Mouse (Mus musculus): ENCODE data around the gene Msl1. TPM values are rescaled to one million over a fixed set of nuclear protein-coding genes. Genes with fewer than 3 reads are reported as not detected.

Msl1 gene
- polyA plus RNA-seq, 1 experiment: 24.5 TPM

DNA sequence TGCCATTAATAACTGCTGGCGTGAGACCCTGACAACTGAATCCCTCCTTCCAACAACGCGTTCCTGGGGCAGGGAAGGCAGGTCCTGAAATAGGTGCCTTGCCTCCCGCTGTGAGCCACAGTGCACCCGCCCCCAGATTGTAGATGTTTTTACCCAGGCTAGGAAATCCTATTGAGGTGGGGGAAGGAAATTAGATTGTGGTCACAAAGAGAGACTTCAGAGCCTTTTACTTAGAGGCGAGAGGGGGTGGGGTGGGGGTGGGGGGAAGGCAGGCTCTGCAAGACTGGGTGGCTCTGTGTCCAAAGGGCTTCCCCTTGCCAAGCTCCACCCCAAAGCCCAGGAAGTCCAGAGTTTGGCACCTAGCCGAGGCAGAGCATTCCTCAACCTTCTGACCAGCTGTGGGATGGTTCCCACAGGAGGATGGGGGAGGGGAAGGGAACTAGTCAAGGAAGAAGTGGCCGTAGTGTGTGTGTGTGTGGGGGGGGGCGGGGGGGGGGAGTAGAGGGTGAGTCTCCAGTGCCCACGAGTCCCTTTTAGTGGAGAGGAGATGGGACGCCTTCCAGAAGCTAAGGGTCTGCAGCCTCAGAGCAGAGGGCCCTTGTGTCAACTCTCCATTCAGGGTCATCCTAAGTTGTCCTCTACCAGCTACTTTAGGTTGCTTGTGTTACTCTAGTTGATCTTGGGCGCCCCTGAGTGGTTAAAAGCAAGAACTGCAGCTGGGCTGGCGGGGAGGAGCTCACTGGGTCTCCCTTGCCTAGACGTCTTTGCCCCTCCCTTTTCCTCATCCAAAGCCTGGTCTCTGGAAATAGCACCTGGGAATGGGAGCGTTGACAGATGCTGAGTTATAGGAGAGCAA, 8.7 kb upstream of the Msl1 start:
- under 1% methylated on average over 14 of the region's 15 CpGs for WGBS
- DNase-seq: peak; percentile 99
- TF ChIP-seq POLR2A (IDR thresholded peaks at IDR 0.05; ENCODE audit: low read depth, low read length): no peak
- TF ChIP-seq CTCF (conservative IDR thresholded peaks at IDR 0.05; ENCODE audit: insufficient read depth, insufficient read length, low read depth, low read length): peak; percentile 84
- Histone ChIP-seq H3K27me3 (replicated peaks; ENCODE audit: control insufficient read depth, insufficient read depth, low read length) (no peaks in the 10 kb centered on the region), H3K4me3 (ENCODE audit: insufficient read depth, low read depth, low read length) (peak overlapping the region; percentile 30), H3K4me1 (ENCODE audit: control insufficient read depth, insufficient read depth, low read length) (peaks cover 33% of the 10 kb centered on the region), H3K36me3 (ENCODE audit: control insufficient read depth, insufficient read depth, low read length) (no peaks in the 10 kb centered on the region), H3K27ac (ENCODE audit: insufficient read depth, low read depth, low read length) (peak overlapping the region; percentile 97)

DNA sequence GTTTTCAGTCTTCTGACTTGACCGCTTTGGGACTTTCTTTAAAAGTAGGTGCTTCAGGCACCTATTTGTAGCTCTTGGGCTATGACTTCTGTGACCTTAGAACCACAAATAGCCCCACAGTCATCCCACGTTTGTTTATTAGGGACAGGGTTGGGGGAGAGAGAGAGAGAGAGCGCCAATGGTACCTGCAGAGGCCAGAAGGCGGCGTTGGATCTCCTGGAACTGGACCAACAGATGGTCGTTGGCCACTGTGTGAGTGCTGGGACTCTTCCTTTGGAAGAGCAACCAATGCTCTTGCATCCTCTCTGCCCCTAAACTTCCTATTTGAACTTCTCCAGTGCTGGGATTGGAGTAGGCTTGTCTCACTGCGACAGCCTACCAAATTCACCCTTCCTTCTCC, 8.1 kb upstream of the Msl1 start:
- Histone ChIP-seq H3K4me1 (ENCODE audit: control insufficient read depth, insufficient read depth, low read length) (peaks cover 32% of the 10 kb centered on the region), H3K36me3 (ENCODE audit: control insufficient read depth, insufficient read depth, low read length) (no peaks in the 10 kb centered on the region), H3K4me3 (ENCODE audit: insufficient read depth, low read depth, low read length) (no peak overlapping the region), H3K27me3 (replicated peaks; ENCODE audit: control insufficient read depth, insufficient read depth, low read length) (no peaks in the 10 kb centered on the region), H3K27ac (ENCODE audit: insufficient read depth, low read depth, low read length) (peak overlapping the region; percentile 61)
- 17% methylated on average over 7 of the region's 7 CpGs for WGBS
- no peak for DNase-seq
- TF ChIP-seq POLR2A (IDR thresholded peaks at IDR 0.05; ENCODE audit: low read depth, low read length): no peak
- 0 out of 2 replicates have a peak, but pooled peaks have one; percentile 3 for TF ChIP-seq CTCF (conservative IDR thresholded peaks at IDR 0.05; ENCODE audit: insufficient read depth, insufficient read length, low read depth, low read length)

DNA sequence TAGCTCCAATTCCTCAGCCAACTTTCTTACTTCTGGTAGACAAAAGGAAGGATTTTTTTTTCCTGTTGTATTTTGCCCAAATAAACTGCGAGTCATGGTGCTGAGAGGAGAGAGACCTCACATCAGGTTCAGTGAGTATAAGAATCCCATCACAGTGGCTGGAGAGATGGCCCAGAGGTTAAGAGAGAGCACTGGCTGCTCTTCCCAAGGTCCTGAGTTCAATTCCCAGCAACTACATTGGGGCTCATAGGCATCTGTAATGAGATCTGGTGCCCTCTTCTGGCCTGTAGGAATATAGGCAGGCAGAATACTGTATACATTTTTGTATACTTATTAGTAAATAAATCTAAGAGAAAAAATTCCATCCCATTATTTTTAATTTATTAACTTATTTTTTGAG, 7.6 kb upstream of the Msl1 start:
- 78% methylated on average over 1 of the region's 1 CpGs for WGBS
- Histone ChIP-seq H3K27me3 (replicated peaks; ENCODE audit: control insufficient read depth, insufficient read depth, low read length) (no peaks in the 10 kb centered on the region), H3K4me3 (ENCODE audit: insufficient read depth, low read depth, low read length) (no peak overlapping the region), H3K36me3 (ENCODE audit: control insufficient read depth, insufficient read depth, low read length) (no peaks in the 10 kb centered on the region), H3K27ac (ENCODE audit: insufficient read depth, low read depth, low read length) (peak overlapping the region; percentile 61; the same call in 1 of the 2 replicates), H3K4me1 (ENCODE audit: control insufficient read depth, insufficient read depth, low read length) (peaks cover 29% of the 10 kb centered on the region)
- TF ChIP-seq POLR2A (IDR thresholded peaks at IDR 0.05; ENCODE audit: low read depth, low read length) (no peak), CTCF (conservative IDR thresholded peaks at IDR 0.05; ENCODE audit: insufficient read depth, insufficient read length, low read depth, low read length) (0 out of 2 replicates have a peak, but pooled peaks have one; percentile 16)
- peak; percentile 29 for DNase-seq

DNA sequence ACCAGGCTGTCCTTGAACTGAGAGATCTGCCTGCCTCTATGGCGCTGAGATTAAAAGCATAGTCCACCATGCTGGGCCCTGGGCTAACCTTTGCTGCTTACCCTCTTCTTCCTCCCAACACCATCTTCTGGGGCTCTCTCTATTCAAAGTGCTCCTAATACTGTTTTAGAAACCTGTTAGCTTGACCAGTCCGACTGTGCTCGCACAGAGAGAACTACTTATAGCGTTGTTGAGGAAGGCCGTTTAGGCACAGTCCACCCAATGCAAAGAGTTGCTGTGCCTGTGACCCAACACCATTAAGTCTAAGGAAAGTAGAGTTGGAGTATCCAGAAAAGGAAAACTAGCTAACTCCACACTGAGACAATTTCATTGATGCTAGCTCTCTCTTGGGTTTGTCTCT, 7.2 kb upstream of the Msl1 start:
- DNase-seq: no peak
- Histone ChIP-seq H3K4me1 (ENCODE audit: control insufficient read depth, insufficient read depth, low read length) (peaks cover 25% of the 10 kb centered on the region), H3K4me3 (ENCODE audit: insufficient read depth, low read depth, low read length) (no peak overlapping the region), H3K27ac (ENCODE audit: insufficient read depth, low read depth, low read length) (peak overlapping the region; percentile 81), H3K27me3 (replicated peaks; ENCODE audit: control insufficient read depth, insufficient read depth, low read length) (no peaks in the 10 kb centered on the region), H3K36me3 (ENCODE audit: control insufficient read depth, insufficient read depth, low read length) (no peaks in the 10 kb centered on the region)
- no peak for TF ChIP-seq CTCF (conservative IDR thresholded peaks at IDR 0.05; ENCODE audit: insufficient read depth, insufficient read length, low read depth, low read length)
- TF ChIP-seq POLR2A (IDR thresholded peaks at IDR 0.05; ENCODE audit: low read depth, low read length): no peak
- 87% methylated on average over 5 of the region's 5 CpGs for WGBS

DNA sequence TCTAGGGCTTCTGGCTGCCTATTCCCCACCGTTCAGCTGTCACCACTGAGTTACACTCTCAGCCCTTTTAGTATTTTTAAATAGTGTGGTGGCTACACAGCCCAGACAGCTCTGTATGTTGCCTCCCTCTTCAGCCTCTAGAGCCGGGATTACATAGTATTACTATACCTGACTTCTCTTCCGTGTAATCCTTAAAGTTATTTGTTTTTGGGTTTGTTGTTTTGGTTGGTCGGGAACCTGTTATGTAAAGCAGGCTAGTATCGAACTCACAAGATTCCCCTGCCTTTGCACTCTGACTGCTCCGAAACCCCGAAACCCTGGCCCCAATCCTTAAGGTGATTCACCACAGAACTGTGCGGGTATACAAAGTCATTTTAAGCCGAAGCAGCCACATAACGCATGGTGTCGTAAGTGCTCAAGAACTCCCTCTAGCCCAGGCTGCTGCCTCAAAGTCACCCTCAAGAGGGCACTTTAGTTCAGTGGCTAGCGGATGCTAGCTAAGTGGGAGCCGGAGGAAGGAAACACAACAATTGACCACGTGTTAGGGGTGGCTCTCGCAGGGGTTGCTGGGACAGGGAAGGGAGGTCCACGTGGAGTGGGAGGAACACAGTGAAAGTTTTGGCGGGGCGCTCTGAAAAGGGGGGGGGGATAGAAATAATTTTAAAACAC, 6.6 kb upstream of the Msl1 start:
- 3% methylated on average over 18 of the region's 18 CpGs for WGBS
- Histone ChIP-seq H3K36me3 (ENCODE audit: control insufficient read depth, insufficient read depth, low read length) (no peaks in the 10 kb centered on the region), H3K4me3 (ENCODE audit: insufficient read depth, low read depth, low read length) (peak overlapping the region; percentile 60), H3K27me3 (replicated peaks; ENCODE audit: control insufficient read depth, insufficient read depth, low read length) (no peaks in the 10 kb centered on the region), H3K27ac (ENCODE audit: insufficient read depth, low read depth, low read length) (peak overlapping the region; percentile 81), H3K4me1 (ENCODE audit: control insufficient read depth, insufficient read depth, low read length) (peaks cover 23% of the 10 kb centered on the region)
- TF ChIP-seq POLR2A (IDR thresholded peaks at IDR 0.05; ENCODE audit: low read depth, low read length) (no peak), CTCF (conservative IDR thresholded peaks at IDR 0.05; ENCODE audit: insufficient read depth, insufficient read length, low read depth, low read length) (peak; percentile 84)
- peak; percentile 96 for DNase-seq

DNA sequence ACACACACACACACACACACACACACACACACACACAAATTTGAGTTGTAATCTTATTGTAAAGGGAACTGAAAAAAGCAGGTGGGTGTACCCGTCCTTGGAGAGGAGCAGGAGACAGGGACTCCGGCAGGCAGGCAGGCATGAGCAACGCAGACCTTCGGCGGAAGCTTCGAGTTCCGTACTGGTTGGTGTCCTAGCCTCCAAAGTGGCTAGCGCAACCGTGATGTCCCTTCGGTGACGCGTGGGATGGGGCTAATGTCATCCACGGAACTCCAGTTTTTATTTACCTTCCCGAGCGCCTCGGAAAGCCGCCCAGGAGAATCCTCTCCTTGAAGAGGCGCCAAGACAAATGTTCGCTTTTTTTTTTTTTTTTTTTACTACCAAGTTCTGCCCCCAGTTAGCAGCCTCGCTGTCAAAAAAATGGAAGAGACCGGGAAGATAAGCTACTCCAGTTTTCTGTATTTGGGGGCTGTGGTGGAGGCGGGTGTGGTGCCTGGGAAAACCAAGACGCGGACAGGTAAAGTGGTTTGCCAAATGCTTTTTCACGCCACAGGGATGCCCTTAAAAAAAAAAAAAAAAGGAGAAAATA, 6.0 kb upstream of the Msl1 start:
- H3K27me3 ChIP-seq (replicated peaks; ENCODE audit: control insufficient read depth, insufficient read depth, low read length): no peaks in the 10 kb centered on the region
- peak overlapping the region; percentile 7; the same call in 1 of the 2 replicates for H3K27ac ChIP-seq (ENCODE audit: insufficient read depth, low read depth, low read length)
- peak overlapping the region; percentile 60 for H3K4me3 ChIP-seq (ENCODE audit: insufficient read depth, low read depth, low read length)
- no peak for TF ChIP-seq CTCF (conservative IDR thresholded peaks at IDR 0.05; ENCODE audit: insufficient read depth, insufficient read length, low read depth, low read length)
- no peak for TF ChIP-seq POLR2A (IDR thresholded peaks at IDR 0.05; ENCODE audit: low read depth, low read length)
- WGBS: under 1% methylated on average over 25 of the region's 25 CpGs
- H3K4me1 ChIP-seq (ENCODE audit: control insufficient read depth, insufficient read depth, low read length): peaks cover 19% of the 10 kb centered on the region
- DNase-seq: no peak
- H3K36me3 ChIP-seq (ENCODE audit: control insufficient read depth, insufficient read depth, low read length): no peaks in the 10 kb centered on the region

All from kidney, adult 2 months (tissue).